Mouse (Mus musculus) thymus, adult 2 months (tissue): Measurements from ENCODE around the gene Il15ra. TPM values are rescaled to one million over a fixed set of nuclear protein-coding genes. Genes with fewer than 3 reads are reported as not detected.

Experiments
- DNase-seq: peaks from one replicate; pipeline ENCODE4 v3.0.0; 2021
- H3K27ac ChIP-seq: fragments of 200-500 bp; 2 replicates; pipeline ENCODE4 v1.5.1; 2012; ENCODE audit warnings: low read length, control low read depth; ENCODE audit not compliant: control insufficient read depth, insufficient read depth
- H3K27me3 ChIP-seq: fragments of 200-500 bp; 2 replicates; pipeline ENCODE4 v1.6.1; 2012; ENCODE audit warnings: mild to moderate bottlenecking, low read length, moderate library complexity, mixed read lengths; ENCODE audit not compliant: control insufficient read depth, insufficient read depth
- H3K36me3 ChIP-seq: fragments of 200-500 bp; 2 replicates; pipeline ENCODE4 v1.6.1; 2012; ENCODE audit warnings: mild to moderate bottlenecking, low read length, moderate library complexity; ENCODE audit not compliant: control insufficient read depth, insufficient read depth
- H3K4me1 ChIP-seq: fragments of 200-500 bp; replicated peaks from 2 replicates; pipeline ENCODE4 v1.6.1; 2012; ENCODE audit warnings: low read length; ENCODE audit not compliant: control insufficient read depth, insufficient read depth
- H3K4me3 ChIP-seq: fragments of 200-500 bp; 2 replicates; pipeline ENCODE4 v1.5.1; 2012; ENCODE audit warnings: mild to moderate bottlenecking, low read length, control low read depth, moderate library complexity; ENCODE audit not compliant: control insufficient read depth, insufficient read depth
- CTCF ChIP-seq: fragments of 200-500 bp; IDR thresholded peaks from 2 replicates; pipeline ENCODE4 v1.5.1; 2012; ENCODE audit warnings: mild to moderate bottlenecking, control low read depth, low read length, moderate library complexity, borderline replicate concordance; ENCODE audit not compliant: control insufficient read depth, poor library complexity, insufficient read depth; ENCODE audit errors: extremely low read depth
- POLR2A ChIP-seq: fragments of 200-500 bp; IDR thresholded peaks from 2 replicates; pipeline ENCODE4 v1.6.1; 2012; ENCODE audit warnings: mild to moderate bottlenecking, low read length, control low read depth, moderate library complexity; ENCODE audit not compliant: control insufficient read depth, poor library complexity, insufficient read depth; ENCODE audit errors: extremely low read depth
- WGBS: fragments of 180-500 bp; shearing (Covaris S2); methylation state at CpG from one replicate; pipeline ENCODE4 v1.1.7; 2018; 5-methylcytosine and 5-hydroxymethylcytosine counted together
- polyA plus RNA-seq: library from polyadenylated mRNA; depleted of rRNA; stranded (reverse); fragments of >200 nt; gene quantifications from 2 replicates; pipeline ENCODE4 v1.2.3, GENCODE M21; 2012; rRNA removed

The Il15ra gene
- 86.9 and 99.7 TPM in 2 replicates for polyA plus RNA-seq

DNA sequence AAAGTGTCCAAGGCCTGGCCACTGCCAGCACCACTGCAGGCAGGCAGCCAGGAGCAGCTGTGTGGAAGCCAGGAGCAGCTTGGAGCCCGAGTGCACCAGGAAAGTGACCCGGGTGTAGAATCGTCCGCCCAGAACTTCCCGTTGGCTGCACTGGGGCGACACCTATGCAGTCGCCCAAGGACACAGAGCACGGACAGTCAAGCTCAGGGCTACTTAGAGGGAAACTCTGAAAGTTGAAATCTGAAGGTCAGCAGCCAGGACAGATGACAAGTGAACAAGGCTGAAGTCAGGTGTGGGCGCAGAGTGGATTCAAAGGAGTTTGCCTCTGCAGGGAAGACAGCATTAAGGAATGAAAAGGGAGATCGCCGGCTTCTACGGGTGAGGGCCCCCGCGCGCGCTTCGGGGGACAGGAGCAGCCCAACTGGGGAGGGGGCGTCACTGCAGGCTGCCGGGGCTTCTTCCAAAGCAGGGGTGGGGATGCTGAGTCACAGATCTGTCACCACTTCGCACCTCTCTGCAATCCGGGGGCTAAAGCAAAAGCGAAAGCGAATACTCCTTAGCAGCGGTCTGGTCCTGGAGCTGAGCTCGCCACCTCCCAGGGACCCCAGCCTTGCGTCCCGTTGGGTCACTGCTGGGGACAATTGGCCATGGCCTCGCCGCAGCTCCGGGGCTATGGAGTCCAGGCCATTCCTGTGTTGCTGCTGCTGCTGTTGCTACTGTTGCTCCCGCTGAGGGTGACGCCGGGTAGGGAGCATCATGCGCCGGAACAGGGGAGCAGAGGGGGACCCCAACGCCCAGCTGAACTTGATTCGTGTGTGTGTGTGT is at the start of gene Il15ra:
Gene Il15ra (plus strand): TSS at position 90 of the 825 bp plus-strand sequence.
- Histone ChIP-seq H3K4me1 (peaks cover 11% of the 10 kb centered on the region), H3K27me3 (no peaks in the 10 kb centered on the region), H3K4me3 (peak within 1 kb of the TSS; percentile 91), H3K27ac (no peak within 1 kb of the TSS), H3K36me3 (no peaks in the 10 kb centered on the region)
- TF ChIP-seq POLR2A, result no peak
- TF ChIP-seq CTCF, result no peak
- DNase-seq, result peak; percentile 49
- under 1% methylated on average over 37 of the region's 37 CpGs for WGBS

DNA sequence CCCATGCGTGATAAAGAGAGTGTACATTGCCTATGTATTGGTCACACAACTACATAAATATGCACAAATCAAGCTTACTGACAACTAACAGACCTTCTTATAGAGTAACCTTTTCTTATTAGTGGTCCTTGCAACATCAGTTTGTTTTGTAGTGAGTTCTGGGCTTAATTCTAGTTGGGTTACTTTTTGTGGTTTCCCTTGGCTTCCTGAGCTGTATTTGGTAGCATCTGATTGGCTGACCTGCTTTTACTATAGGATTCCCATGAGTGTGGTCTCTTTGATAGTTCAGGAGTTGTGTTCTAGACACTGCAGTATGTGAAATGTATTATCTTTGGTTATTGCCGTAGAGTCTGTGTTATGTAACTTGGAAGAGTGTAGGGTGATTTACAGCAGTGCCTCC is 47.5 kb upstream of the Il15ra start:
- H3K4me3 ChIP-seq, result no peak overlapping the region
- peak; percentile 50 for DNase-seq
- H3K36me3 ChIP-seq, result no peaks in the 10 kb centered on the region
- no peak overlapping the region; the same call in 1 of the 2 replicates for H3K27ac ChIP-seq
- H3K4me1 ChIP-seq, result peaks cover 52% of the 10 kb centered on the region
- TF ChIP-seq POLR2A (no peak), CTCF (no peak)
- H3K27me3 ChIP-seq, result no peaks in the 10 kb centered on the region
- WGBS, result 12% methylated on average over 2 of the region's 2 CpGs

DNA sequence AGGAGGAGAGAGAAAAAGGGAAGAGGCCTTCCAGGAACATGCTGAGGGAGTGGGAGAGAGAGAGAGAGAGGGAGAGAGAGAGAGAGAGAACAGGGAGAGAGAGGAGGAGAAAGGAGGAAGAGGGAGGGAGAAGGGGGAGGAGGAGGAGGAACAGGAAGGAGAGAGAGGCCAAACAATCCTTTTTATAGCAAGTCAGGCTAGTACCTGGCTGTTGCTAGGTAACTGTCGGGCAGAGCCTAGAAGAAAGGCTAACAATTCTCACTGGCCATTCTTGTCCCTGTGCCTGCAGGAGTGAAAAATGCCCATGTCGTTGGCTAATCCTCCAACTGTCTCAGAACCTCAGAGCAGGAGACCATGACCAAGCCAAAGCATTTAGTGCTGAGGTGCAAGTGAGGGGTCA is 45.8 kb upstream of the Il15ra start:
- Histone ChIP-seq H3K4me3 (no peak overlapping the region), H3K36me3 (no peaks in the 10 kb centered on the region), H3K4me1 (peaks cover 51% of the 10 kb centered on the region), H3K27ac (peak overlapping the region; percentile 24), H3K27me3 (no peaks in the 10 kb centered on the region)
- no peak for DNase-seq
- 27% methylated on average over 2 of the region's 2 CpGs for WGBS
- TF ChIP-seq POLR2A, result no peak

DNA sequence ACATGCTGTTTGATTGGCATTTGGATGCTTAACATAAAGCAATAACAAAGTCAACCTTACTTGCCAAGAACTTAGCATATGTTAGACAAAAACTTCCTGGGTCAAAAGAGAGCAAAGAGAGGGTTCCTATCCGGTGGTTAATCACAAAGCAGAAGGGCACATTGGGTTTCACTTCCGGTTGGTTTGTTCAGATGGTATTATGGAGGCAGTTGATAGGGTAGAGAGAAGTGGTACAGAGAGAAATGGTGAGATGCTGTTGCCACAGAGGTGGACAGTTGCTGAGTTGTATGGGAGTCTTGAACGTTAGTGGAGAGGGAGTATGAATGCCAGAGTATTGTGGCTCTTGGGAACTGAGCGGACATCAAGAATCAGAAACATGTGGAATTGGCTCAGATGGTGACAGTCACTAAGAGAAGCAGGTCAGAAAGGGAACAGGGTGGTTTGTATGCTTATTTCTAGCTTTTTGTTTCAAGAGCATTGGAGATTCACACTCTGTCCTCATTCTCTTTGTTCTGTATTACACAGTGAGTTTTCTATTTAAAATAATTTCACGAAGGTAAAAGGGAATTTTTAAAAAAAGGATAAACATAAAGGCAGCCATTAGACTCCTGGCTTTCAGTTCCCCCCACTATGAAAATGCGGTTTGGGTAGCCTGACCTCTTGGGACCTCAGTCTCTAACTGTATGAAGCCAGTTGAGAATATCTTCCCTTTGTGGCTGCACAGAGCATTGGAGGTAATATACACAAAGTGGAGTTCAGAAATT is 42.8 kb upstream of the Il15ra start:
- no peak overlapping the region for H3K27ac ChIP-seq
- WGBS, result 33% methylated on average over 6 of the region's 6 CpGs

DNA sequence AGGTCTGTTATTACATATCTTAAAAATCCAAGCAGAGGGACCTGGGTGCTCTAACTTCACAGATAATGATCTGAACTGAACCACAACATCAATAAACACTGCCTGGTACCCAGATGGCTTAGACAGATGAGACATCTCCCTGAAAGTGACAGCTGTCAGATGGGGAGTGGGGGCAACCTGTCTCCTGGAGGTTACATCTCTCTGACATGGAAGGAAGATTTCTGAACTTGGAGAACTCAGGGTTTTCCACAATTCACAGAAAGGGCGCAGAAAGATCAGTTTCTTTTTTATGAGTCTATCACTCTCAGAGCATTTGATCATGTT is 42.2 kb upstream of the Il15ra start:
- no peak for DNase-seq
- WGBS, result 68% methylated on average over 1 of the region's 1 CpGs
- Histone ChIP-seq H3K27ac (peak overlapping the region; percentile 1; the same call in 1 of the 2 replicates), H3K4me3 (no peak overlapping the region), H3K36me3 (no peaks in the 10 kb centered on the region), H3K4me1 (peaks cover 41% of the 10 kb centered on the region), H3K27me3 (no peaks in the 10 kb centered on the region)
- TF ChIP-seq CTCF (no peak), POLR2A (no peak)

More for the DNA sequence above, 42.8 kb upstream of the Il15ra start:
- Histone ChIP-seq H3K4me1 (peaks cover 41% of the 10 kb centered on the region), H3K4me3 (no peak overlapping the region), H3K27me3 (no peaks in the 10 kb centered on the region), H3K36me3 (no peaks in the 10 kb centered on the region)
- no peak for TF ChIP-seq POLR2A
- no peak for TF ChIP-seq CTCF
- no peak for DNase-seq

DNA sequence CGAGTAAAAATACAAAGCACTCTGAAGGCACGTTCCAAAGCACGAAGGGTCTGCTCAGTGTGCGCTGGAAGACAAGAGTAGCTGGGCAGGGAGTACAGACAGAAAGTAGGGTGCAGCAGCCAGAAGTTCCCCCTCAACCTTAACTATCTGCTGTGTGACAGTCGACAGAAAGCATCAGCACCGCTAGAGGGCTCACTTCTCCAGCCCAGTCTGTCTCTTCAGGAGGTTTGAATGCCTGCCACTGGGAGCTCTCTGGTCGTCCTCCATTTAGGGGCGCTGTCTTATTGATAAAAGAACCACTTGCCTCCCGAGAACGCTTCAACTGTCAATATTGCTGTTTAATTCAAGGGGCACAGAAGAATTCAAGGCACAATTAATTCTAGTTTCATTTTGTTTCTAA is 41.1 kb upstream of the Il15ra start:
- TF ChIP-seq POLR2A, result no peak
- TF ChIP-seq CTCF, result peak; percentile 80; the same call in 1 of the 2 replicates
- WGBS, result 20% methylated on average over 10 of the region's 10 CpGs
- DNase-seq, result peak; percentile 88
- Histone ChIP-seq H3K27me3 (no peaks in the 10 kb centered on the region), H3K4me3 (no peak overlapping the region), H3K27ac (peak overlapping the region; percentile 75), H3K36me3 (no peaks in the 10 kb centered on the region), H3K4me1 (peaks cover 35% of the 10 kb centered on the region)

DNA sequence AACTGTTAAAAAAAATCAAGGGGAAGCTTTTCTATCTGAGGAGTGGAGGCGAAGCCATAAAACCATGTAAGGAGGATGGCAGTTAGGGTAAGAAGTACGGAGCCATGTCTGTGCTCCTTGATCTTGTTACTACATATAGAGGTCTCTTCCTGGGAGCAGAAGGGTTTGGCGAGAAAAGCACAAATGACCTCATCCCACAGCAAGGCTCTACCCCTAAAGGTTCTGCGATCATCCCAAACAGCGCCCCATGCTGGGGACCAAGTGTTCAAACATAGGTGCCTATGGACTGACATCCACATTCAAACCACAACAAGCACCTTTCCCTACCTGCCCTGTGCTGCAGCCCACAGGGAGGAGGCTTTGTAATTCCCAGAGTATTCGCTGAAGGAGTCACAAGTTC is 40.7 kb upstream of the Il15ra start:
- WGBS, result 76% methylated on average over 6 of the region's 6 CpGs
- H3K4me3 ChIP-seq, result no peak overlapping the region
- TF ChIP-seq CTCF (no peak), POLR2A (no peak)
- H3K4me1 ChIP-seq, result peaks cover 31% of the 10 kb centered on the region
- peak; percentile 31 for DNase-seq
- H3K36me3 ChIP-seq, result no peaks in the 10 kb centered on the region
- no peaks in the 10 kb centered on the region for H3K27me3 ChIP-seq
- H3K27ac ChIP-seq, result 0 out of 2 replicates have a peak overlapping the region, but pooled peaks have one; percentile 1
